Mouse (Mus musculus) lung, postnatal 36 days (tissue): ENCODE measurements around the gene Rnf214.

Experiments used
- DNase-seq: peaks from one replicate; pipeline ENCODE4 v3.0.0; 2022; ENCODE audit warnings: mixed read lengths

Rnf214 gene

DNA sequence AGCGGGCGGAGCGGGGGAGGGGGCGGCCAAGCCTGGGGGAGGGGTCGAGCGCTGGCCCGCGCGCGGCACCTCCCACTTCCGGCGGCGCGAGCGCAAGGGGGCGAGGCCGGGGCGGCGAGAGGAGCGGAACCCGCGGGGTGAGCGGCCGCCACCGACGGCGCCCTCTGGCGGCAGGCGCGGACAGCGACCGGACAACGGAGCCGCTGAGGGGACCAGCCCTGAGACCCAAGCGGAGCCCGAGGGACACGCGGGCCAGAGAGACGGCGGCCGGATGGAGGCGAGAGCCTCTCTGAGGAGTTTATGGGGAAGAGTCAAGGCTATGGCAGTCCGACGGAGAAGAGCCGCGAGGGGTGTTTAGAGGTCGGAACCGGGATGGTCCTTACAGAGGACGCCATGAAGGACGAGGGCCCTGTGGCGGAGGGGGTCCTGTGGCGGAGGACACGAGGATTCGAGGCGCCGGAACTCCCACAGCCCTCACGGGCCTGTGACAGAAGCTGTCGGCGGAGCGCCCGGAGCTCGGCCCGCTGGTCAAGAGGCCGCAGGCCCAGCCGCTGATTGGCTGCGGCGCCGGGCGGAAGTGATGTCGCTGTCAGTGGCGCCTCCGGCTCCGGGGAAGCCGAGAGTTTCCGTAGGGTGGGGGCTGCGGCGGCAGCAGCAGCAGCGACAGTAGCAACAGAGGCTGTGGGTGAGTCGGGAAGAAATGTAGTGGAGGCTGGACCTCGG is at the start of gene Rnf214, which contains the start of gene Pcsk7:
Gene Rnf214 (minus strand): TSS at position 557 of the 723 bp plus-strand sequence.
Gene Pcsk7 (plus strand): TSS at position 143 of the 723 bp plus-strand sequence.
- DNase-seq = peak; percentile 94

DNA sequence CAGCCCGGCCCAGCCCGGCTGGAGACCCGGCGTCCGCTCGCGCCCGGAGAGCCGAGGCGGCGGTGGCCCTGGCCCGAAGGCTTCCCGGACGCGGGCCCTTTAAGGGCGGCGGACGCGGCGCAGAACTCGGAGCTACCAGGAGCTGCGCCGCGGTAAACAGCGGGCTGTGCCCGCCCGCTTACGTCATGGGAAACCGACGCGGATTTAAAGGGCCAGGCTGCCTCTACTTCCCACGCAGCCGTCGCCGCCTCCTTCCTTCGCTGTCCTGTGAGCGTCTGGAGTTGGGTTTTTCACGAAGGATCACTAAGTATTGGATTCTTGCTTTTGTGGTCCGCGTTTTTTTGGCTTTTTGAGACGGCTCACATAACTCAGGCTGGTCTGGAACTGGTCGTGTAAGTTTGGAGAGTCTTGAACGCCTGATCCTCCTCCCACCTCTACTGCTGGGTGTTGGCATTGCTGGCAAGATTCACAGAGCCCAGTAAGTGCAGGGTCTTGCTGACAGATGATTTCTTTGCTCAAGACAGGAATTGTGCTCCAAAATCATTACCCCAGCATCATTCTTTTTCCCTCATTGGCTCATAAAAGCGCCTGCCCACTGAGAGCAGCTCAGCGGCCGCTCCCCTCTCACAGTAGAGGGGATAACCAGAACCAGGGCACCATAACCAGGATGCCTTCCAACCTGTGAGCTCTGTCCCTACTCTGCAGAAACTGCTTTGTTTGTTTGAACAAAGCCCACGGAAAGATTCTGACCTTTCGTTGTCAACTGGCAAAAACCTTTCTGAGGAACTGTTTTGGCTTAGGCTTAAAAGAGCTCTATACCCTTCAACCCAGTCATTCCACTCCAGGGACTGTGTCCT is 48.6 kb upstream of the Rnf214 start, which contains the start of gene Sidt2:
Gene Sidt2 (minus strand): TSS at position 152 of the 857 bp plus-strand sequence.
- DNase-seq = peak; percentile 94

DNA sequence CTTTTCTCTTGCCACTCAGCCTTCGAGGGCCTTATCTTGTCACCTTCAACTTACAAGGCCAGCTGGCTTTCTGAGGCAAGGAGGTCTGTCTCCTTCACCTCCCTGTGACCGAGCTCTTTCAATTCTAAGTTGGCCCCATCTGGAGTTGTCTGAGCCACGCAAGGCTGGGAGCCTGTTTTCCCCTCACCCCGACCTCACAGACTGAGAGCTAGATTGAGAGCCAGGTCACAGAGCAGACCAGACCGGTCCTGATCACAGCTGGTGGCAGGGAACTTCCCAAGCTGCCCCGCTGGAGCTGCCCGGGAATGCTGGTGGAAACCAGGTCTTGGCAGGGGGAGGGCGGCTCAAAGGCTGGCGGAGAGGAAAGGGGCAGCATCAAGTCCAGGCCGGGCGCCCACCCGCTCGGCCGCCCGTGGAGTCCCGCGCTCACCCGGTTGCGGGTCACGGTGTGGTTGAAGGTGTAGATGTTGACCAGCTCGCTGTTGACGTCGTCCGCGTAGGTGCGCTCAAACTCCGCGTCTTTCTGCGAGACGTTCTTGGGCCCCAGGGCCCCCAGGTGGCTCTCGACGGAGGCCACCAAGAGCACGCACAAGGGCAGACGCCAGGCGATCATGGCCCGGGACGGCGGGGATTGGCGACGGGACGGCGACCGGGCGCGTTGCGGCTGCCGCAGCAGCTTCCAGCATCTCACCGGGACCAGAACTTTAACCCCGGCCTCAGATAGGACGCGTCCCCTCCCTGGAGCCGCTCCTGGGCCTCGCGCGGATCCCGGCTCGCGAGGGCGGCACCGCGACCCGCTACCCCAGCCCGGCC is 47.8 kb upstream of the Rnf214 start:
- DNase-seq = peak; percentile 45

DNA sequence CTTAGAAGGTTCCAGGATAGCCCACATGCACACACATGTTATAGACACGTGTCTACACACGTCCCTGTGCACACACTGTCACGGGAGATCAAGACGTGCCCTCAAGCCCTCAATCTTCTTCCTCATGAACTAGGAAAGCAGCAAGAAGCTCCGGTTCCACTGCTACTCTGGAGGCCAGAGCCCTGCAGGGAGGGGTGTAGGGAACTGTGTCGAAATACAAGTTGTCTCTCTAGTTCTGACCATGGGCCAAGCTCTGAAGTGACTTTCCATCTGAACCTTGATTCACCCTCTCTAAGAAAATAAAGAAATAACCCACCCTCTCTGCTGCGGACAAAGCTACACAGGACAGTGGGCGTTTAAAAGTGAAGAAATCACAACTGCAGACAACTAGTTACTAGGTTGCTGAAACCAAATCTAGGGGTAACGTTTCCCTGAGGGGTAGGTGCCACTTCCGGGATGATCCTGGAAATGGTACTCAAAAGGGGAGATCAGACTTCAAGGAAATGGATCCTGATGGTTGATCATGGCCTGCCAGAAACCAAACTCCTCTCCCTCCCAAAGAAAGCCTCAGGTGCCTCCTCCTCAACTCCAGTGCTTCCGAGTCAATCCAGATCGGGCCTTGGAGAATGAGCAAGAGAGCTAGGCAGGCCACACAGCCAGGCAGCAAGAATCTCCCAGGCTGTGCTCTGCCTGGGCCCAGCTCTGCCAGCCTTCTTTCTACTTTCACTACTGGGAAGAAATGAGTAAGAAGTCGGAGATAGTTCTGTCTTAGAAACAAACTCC is 47.0 kb upstream of the Rnf214 start:
- DNase-seq = peak; percentile 45

DNA sequence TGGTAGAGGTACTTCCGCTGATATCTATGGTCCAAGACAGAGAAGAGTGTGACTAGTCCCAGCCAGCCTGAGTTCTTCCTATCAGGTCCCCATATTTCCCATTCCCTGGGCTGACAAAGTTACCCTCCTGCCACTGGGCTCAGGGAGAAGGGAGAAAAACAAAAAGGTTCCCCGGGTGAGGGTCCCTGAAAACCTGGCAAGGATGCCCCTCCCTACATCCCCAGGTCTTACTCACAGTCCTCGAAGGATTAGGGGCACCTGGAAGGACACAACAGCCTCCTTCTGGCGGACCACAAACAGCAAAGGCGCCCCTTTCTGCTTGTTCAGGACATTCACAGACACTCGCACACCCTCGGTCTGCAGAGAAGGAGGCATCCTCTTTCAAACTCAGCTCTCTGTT is 46.2 kb upstream of the Rnf214 start:
- DNase-seq = no peak

DNA sequence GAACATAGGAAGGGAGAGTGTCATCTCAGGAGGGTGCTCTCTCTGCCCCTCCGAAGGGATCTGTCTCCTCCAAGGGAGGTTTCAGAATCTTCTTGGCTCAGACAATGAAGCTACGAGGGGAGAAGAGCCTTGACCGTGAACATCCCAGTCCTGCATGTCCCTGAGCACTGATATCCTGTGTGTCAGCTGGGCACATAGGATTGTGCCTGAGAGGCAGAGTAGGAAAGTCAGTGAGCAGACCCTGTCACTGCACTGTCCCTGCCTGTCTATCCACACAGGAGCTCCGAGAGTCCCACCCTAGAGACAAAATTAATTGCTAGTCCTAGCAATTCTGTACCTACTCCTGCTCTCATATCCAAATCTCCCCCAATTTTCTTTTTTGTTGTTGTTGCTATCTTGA is 45.3 kb upstream of the Rnf214 start:
- DNase-seq = no peak

DNA sequence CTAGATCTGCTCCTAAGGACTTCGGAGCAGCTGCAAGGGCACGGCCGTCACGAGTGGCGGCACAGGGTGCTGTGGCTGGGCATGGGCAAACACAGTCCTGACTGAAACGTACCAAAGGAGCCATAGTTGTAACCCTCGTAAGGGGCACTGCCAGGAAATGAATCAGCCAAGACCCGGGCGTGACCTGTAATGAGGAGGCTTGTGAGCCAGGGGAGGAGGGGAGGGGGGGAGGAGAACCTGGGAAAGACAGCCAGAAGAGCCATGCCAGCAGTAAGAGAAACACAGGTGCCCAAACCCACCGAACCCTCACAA is 40.1 kb upstream of the Rnf214 start:
- DNase-seq = no peak

DNA sequence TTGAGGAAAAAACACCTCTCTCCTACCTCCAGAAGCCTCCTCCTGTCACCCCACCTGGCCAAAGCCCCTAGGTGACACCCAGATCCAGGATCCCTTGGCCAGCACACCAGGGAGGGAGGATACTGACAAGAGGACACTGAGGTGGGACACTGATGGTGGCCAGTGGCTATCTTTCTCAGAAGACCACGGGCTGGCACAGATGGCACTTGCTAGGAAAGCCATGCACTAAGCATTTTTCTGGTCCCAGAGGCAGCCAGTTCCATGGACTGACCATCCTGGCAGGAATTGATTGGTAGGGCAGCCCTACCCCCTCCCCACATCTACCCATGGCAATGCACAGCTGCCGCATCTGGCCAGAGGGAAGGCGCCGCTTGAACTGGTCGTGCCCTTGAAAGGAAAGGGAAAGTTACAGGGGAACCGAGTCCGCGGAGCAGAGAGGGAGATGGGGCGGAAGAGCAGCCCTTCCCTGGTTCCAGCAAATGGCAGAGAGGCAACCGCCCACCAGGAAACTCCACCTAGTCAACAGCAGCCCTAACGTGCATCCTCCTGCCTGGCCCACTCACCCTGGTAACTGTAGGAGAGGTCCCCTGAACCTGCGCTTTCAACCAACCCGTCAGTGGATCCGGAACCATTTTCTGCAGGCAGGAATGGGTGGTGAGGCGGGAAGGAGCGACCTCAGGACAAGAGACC is 39.6 kb upstream of the Rnf214 start:
- DNase-seq = no peak

DNA sequence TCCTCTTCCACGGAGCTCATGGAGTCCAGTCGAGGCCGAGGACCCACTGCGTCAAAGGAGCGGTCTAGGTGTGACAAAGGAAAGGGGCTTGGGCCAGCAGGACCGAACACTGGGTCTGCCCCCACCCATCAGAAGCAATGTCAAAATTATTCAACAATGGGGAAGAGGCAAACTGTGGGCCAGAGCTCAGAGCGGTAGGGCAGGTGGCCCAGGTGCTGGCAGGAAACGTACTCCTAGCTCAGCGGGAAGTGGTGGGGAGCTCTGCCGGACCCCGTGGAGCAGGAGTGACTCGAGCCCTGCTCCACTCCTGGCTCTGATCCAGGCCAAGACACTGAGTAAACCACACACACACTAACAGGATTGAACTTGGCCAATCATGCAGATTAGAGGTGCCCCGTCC is 39.0 kb upstream of the Rnf214 start:
- no peak for DNase-seq

DNA sequence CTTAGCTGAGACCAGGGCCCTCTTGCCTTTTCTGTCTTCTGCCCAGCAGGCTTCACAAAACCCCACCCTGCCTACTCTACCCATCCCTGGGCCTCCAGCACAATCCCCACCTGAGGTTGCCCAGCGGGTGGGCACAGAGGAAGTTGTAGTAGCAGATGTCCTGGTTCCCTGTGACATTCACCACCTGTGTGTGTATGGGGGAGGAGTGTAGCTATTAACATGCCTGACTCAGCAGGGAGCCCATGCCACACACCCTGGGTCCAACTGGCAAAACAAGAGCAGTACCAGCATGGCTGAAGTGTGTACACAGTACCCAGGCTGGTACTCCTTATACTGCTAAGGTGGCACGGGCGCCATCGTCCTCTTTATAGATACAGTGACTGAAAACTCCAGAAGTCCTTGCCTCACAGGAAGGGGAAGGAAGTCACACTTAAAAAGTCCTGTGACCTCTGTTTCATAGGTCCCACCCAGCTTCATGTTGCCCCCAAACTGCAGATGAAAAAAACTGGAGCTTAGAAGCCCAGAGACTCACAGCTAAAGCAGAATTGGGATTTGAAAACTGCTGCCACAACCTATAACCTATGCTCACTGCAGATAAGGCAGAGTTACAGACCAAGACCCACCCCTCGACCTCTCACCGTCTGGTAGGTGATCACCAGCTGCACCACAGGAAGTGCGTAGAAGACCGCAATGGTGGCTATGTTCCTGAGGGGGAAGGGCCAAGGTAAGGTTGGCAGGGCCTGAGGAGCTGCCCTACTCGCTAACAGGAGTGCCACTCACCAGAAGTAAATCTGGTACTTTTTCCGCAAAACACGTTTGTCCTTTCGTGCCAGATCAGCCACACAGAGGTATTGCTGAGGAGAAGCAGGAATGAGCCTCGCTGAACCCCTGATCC is 38.0 kb upstream of the Rnf214 start:
- peak; percentile 38 for DNase-seq

DNA sequence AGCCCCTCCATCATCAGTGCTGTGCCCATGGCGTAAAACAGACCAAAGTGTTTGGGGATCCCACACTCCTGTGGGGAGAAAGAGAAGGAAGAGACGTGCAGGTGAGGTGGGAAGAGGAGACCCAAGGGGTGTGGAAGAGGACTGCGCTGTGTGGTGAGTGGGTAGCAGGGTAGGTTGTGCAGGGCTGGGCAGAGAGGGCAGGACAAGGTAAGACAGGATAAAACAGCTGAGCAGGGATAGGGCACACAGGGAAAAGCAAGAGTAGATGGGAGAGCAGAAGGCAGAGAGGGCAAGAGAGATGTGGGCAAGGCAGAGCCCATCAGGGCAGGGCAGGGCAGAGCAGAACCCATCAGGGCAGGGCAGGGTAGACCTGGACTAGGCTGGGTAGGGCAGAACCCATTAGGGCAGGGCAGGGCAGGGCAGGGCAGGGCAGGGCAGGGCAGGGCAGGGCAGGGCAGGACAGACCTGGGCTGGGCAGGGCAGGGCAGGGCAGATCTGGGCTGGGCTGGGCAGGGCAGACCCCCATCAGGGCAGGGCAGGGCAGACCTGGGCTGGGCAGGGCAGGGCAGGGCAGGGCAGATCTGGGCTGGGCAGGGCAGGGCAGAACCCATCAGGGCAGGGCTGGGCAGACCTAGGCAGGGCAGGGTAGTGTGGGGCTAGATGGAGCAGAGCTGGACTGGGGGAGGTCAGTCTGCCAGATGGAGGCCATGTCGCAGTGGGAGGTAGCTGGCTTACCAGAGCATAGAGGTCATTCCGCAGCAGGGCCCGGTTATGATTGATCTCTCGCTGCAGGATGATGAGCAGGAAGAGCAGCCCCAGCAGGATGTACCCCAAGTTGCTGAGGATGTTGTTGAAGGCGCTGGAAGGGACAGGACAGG is 37.2 kb upstream of the Rnf214 start:
- DNase-seq = no peak

DNA sequence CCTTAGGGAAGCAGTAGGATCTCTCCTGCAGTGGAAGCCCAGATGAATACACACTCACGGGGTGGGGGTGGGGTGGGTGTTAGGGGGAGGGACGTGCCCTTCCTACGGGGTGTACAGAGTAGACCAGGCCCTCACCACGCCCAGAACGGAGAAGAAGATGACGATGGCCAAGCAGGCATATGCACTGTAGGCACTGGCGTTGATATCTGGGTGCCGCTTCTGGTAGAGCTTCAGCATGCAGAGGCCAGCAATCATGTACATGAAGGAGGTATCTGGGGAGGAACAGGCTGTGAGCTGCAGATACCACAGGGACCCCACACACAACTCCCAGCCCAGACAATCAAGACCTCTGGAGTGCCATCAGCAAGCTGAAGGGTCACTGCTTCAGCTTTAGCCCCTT is 36.2 kb upstream of the Rnf214 start:
- no peak for DNase-seq

DNA sequence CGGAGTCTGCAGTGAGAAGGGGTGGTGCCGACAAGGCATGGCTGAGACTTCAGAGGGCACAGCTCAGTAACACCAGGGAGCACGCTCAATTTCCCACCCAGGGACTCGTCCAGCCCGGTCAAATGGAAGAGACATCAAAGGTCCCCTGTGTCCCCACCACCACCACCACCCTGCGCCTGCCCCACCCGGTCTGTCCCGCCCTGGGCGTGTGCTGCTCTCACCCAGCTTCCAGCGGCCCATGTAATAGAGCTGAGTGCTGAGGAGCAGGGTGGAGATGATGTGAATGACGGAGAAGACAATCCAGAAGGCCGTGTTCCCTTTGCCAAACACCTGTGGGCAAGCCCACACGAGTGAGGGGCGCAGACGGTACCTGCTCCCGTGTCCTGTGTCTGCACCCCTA is 35.8 kb upstream of the Rnf214 start:
- DNase-seq = no peak

DNA sequence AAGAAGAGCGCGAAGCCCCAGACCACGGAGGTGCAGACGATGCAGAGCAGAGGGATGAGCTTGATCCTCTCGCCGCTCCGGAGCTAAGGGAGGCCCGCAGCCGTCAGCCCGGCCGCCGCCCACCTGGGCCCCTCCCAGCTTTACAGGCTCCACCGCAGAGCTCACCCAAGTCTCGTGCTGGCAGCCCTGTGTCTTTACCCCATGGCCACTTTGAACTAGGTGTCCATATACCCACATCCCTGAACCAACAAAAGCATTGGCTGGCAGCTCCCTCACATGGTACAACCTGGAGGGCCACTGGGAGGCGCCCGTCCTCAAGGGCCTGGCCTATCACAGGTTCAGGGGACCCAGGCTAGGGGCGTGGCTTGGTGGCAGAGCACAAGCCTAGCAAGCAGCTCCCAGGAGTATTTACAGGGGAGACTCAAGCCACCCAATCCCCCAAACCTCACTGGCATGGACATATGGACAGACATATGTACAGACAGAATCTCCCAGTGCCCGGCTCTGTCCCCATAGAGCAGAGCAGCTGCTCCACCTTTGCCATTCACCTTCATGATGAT is 34.7 kb upstream of the Rnf214 start:
- DNase-seq = peak; percentile 28

DNA sequence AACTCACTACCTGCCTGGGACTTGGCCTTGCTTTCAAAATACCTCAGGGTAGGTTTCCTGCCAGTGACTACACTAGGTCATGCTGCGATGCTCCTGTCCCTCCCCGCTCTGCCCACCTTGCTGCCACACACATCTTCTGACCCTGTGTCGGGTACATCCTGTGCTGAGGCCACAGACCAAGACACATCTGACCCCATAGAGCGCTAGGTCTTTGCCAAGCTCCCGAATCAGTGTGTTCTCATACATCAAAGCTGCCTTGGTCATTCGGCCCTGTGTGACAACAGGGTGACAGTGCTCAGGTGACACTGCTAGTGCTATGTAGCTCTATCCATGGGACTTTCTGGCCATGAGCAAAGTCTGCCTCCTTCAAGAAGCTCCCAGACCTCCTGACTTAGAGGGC is 33.1 kb upstream of the Rnf214 start:
- DNase-seq = no peak

DNA sequence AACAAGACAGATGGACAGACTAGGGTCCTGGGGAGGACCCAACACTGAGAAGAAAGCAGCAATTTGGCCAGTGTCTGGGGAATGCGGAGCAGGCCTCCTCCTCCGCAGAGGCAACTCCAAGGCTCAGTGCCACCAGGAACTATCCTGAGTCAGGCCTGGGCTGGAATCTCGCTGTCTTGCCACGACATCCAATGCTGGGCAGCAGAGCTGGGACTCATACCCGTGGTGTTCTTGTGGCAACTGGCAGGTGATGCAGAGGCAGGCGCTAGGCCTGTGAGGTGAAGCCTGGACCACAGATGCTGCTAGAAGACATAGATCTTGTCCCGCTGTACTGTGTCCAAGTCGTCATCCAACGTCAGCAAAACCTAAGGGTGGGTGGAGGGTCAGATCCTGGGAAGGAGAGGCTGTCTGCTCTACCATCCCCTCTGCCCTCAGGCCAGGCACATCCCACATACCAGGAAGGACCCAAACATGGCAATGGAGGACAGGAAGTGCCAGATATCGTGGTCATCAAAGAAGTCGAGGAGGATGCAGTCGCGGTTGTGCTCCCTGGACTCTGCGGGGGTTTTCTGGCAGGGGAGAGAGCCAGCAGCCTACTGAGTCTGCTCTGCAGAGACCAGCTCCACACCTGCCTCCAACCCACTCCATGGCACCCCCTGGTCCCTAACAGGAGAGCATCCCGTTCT is 32.4 kb upstream of the Rnf214 start:
- DNase-seq = no peak

DNA sequence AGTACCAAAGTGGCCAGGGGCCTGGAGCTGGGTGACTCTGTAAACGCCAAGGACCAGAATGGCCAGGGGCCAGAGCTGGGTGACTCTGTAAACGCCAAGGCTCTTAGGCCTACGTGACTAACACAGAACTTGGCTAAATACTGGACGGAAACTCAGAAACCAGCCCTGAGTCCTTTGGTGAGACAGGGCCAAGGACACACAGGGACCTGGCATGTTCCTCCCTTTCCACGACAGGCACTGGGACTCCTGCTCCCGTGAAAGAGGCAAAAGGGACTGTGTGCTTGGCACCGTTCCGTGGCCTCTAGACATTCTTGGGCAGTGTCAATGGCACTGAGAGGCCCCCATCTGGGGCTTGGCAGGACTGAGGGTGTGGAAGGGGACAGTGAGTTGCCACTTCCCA is 31.4 kb upstream of the Rnf214 start:
- no peak for DNase-seq

DNA sequence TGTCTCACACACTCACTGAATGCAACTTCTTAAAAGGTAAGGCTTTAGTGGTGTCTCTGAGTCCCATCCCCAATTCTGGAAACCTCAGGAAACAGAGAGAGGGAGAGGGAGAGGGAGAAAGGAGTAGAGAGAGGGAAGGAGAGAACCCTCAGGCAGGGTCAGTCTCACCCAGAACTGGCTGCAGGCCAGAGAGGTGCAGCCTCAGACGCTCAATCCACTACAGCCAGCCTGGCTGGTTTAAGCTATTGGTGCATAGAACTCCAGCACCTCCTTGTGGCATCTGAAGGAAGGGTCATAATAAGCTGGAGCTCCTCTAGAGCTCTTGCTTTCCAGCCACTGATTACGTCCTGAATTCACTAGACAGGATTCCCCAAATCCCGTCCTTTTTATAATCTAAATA is 30.2 kb upstream of the Rnf214 start:
- peak; percentile 89 for DNase-seq
